Mouse (Mus musculus): ENCODE results near the gene Ncapd2. TPM values are rescaled to one million over a fixed set of nuclear protein-coding genes. Genes with fewer than 3 reads are reported as not detected.

Gene Ncapd2
- total RNA-seq, 2 experiments from 2014 or later = 42.3 to 51.8 TPM

DNA sequence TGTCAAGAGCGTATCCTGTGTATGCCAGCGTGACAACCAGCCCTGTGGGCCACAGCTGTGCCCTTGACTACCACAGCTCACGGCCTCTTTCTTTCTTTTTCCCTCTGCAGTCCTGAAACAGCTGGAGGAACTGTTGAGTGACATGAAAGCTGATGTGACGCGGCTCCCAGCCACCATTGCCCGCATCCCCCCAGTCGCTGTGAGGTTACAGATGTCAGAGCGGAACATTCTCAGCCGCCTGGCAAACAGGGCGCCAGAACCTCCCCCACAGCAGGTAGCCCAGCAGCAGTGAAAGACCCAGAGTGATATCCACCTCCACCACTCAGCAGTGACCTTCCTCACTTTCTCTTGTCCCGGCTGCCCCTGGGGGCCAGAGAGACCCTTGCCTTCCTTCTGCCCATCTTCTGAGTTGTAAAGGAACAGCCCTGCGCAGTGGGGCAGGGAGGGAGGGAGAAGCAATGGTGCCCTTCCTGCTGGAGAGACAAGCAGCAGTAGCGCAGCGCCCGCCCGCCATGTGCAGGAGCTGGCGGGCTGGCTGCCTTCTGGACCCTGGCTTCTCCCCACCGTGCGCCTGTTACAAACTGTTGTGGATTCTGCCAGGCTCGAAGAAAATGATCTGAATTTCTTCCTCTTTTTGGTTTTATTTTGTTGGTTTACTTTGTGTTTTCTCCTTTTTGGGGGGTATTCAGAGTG is 61.6 kb downstream of the Ncapd2 start:
- intact Hi-C loops (cut with DNase I) = loop anchor here (2.0 kb wide), 1 partner anchor 33 kb away; no protein-coding TSS in a partner anchor
- DNase-seq = no peak

DNA sequence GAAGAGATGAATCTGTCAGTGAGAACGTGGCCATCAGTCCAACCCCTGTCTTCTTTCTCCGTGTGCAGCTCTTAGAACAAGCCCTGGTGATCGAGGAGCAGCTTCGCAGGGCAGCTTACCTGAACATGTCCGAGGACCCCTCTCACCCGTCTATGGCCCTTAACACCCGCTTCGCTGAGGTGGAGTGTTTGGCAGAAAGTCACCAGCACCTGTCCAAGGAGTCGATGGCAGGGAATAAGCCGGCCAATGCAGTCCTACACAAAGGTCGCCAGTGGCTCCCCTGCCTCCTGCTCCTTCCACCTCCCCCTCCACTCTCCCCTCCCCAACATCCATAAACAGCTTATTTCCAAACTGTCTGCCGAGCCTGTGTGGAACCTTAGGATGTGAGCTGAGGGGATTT is 62.8 kb downstream of the Ncapd2 start:
- DNase-seq = no peak
- intact Hi-C loops (cut with DNase I) = no loop called here

GRCm38 (mm10) chr6:125119387-125119786 is 72.1 kb downstream of the Ncapd2 start:
- no peak for DNase-seq
- intact Hi-C loops (cut with DNase I) = no loop called here

Small RNAs within 50 kb of the gene (microRNA-seq; reads per million reads assigned to microRNA genes)
- gene Mir3098 (1.4 to 1.7 reads per million in 2 experiments), gene Mir8113 (0 reads per million in 2 experiments)

Other genes starting within 250 kb of the Ncapd2 start
- gene Cops7a, start 226.2 kb downstream of the Ncapd2 start, total RNA-seq (2021) = 100 to 1,000 TPM; 102 to 108 TPM
- 1 to 10 TPM; 1.7 to 2.0 TPM for gene Pianp, start 195.0 kb downstream of the Ncapd2 start, total RNA-seq (2021)
- gene Zfp384, start 182.6 kb downstream of the Ncapd2 start, total RNA-seq (2021) = 10 to 100 TPM; 27.7 to 29.3 TPM
- gene Ing4, start 151.9 kb downstream of the Ncapd2 start, total RNA-seq (2021) = 10 to 100 TPM; 41.8 to 47.3 TPM
- gene Acrbp, start 142.0 kb downstream of the Ncapd2 start, total RNA-seq (2021) = 1 to 10 TPM; 2.1 to 2.8 TPM
- under 1 TPM; 0.37 to 0.53 TPM for gene Lpar5, start 123.8 kb downstream of the Ncapd2 start, total RNA-seq (2021)
- 100 to 1,000 TPM; 170 to 183 TPM for gene Chd4, start 95.7 kb downstream of the Ncapd2 start, total RNA-seq (2021)
- gene Nop2, start 59.8 kb downstream of the Ncapd2 start, total RNA-seq (2021) = 10 to 100 TPM; 23.7 to 25.3 TPM
- 10 to 100 TPM; 13.0 to 17.8 TPM for gene Iffo1, start 46.5 kb downstream of the Ncapd2 start, total RNA-seq (2021)
- 1,000 to 10,000 TPM; 3,414 to 3,559 TPM for gene Gapdh, start 25.2 kb downstream of the Ncapd2 start, total RNA-seq (2021)
- gene Mrpl51, start 100 bp upstream of the Ncapd2 start, total RNA-seq (2021) = 100 to 1,000 TPM; 272 to 283 TPM
- 1 to 10 TPM; 8.1 to 9.1 TPM for gene Vamp1, start 23.9 kb upstream of the Ncapd2 start, total RNA-seq (2021)
- gene Tapbpl, start 40.2 kb upstream of the Ncapd2 start, total RNA-seq (2021) = 1 to 10 TPM; 2.8 to 4.4 TPM
- under 1 TPM; 0.37 to 0.55 TPM for gene Cd27, start 45.3 kb upstream of the Ncapd2 start, total RNA-seq (2021)
- gene Tuba3a, start 94.3 kb upstream of the Ncapd2 start, total RNA-seq (2021) = not detected
- gene Ltbr, start 122.2 kb upstream of the Ncapd2 start, total RNA-seq (2021) = 10 to 100 TPM; 42.8 to 49.4 TPM
- under 1 TPM; 0.97 to 0.98 TPM for gene Scnn1a, start 129.0 kb upstream of the Ncapd2 start, total RNA-seq (2021)
- 10 to 100 TPM; 73.7 to 77.8 TPM for gene Tnfrsf1a, start 157.7 kb upstream of the Ncapd2 start, total RNA-seq (2021)
- not detected for gene Plekhg6, start 189.1 kb upstream of the Ncapd2 start, total RNA-seq (2021)

Data from heart, postnatal 10 days (tissue).